8 mouse cellular contexts compared by ENCODE assay signal in genomic region chr19:24308305-24308705, GRCm38 (mm10). TPM values are rescaled to one million over a fixed set of nuclear protein-coding genes. Genes with fewer than 3 reads are reported as not detected.
DNase-seq lines count a peak whose midpoint lies in the region; ATAC-seq and TF ChIP-seq lines count a peak whose summit lies in the region.

No protein-coding gene starts in this region.

- no peaks in the 10 kb centered on the region for H3K27me3 ChIP-seq in hindbrain, embryonic 12.5 days
- H3K27me3 ChIP-seq in midbrain, embryonic 15.5 days (replicated peaks) = peaks cover 4% of the 10 kb centered on the region; the same call in 1 of the 2 replicates

- no peak overlapping the region for H3K4me2 ChIP-seq in hindbrain, embryonic 12.5 days (replicated peaks)
- no peak overlapping the region for H3K4me2 ChIP-seq in midbrain, embryonic 15.5 days

- peak overlapping the region; percentile 75 for H3K27ac ChIP-seq in hindbrain, embryonic 12.5 days
- H3K27ac ChIP-seq in left cerebral cortex, adult 2 months = peak overlapping the region; percentile 70
- H3K27ac ChIP-seq in midbrain, embryonic 15.5 days = peak overlapping the region; percentile 53

- no peaks in the 10 kb centered on the region for H3K9me3 ChIP-seq in hindbrain, embryonic 12.5 days (replicated peaks)
- no peaks in the 10 kb centered on the region for H3K9me3 ChIP-seq in midbrain, embryonic 15.5 days

- 1% methylated on average over 5 of the region's 5 CpGs for WGBS in hindbrain, embryonic 12.5 days
- 3% methylated on average over 5 of the region's 5 CpGs for WGBS in midbrain, embryonic 15.5 days

- no peak overlapping the region for H3K9ac ChIP-seq in hindbrain, embryonic 12.5 days
- H3K9ac ChIP-seq in midbrain, embryonic 15.5 days = no peak overlapping the region

- TF ChIP-seq CTCF in left cerebral cortex, adult 2 months (IDR thresholded peaks at IDR 0.05) = no peak

- intact Hi-C loops in left cerebral cortex, adult 2 months (cut with DNase I) = no loop called here

- peaks cover 18% of the 10 kb centered on the region for H3K4me1 ChIP-seq in hindbrain, embryonic 12.5 days
- peaks cover 17% of the 10 kb centered on the region for H3K4me1 ChIP-seq in midbrain, embryonic 15.5 days

- H3K36me3 ChIP-seq in hindbrain, embryonic 12.5 days = no peaks in the 10 kb centered on the region
- no peaks in the 10 kb centered on the region for H3K36me3 ChIP-seq in midbrain, embryonic 15.5 days (replicated peaks)

- H3K4me3 ChIP-seq in hindbrain, embryonic 12.5 days = no peak overlapping the region
- no peak overlapping the region for H3K4me3 ChIP-seq in left cerebral cortex, adult 2 months
- H3K4me3 ChIP-seq in midbrain, embryonic 15.5 days = no peak overlapping the region

- peak; percentile 22; the same call in 1 of the 2 replicates for ATAC-seq in hindbrain, embryonic 12.5 days (ENCODE audit: low FRiP score)
- peak; percentile 58; the same call in 1 of the 2 replicates for ATAC-seq in midbrain, embryonic 15.5 days (replicated peaks)

- peak; percentile 36 for DNase-seq in retina, postnatal 1 day
- DNase-seq in retina, embryonic 14.5 days (ENCODE audit: low spot score) = no peak
- DNase-seq in frontal cortex, postnatal 14 days (ENCODE audit: low spot score in 2 of 2) = peak; percentile 29 to 31
- DNase-seq in left cerebral cortex, adult 2 months (ENCODE audit: extremely low spot score in 1 of 2, low spot score in 2 of 2) = peak; percentile 26 to 44
- DNase-seq in spleen, postnatal 14 days (ENCODE audit: low spot score in 2 of 2) = no peak
- DNase-seq in spleen, adult 12 weeks (ENCODE audit: low spot score) = no peak

RNA-seq across cellular contexts. Expression of gene Fxn, which starts 27.9 kb away (rescaled TPM):
- 36.3 and 44.6 TPM in 2 replicates for polyA plus RNA-seq in hindbrain, embryonic 12.5 days (2016; fragmentation: Nextera tagmentation; extraction: Ambion mirVana)
- total RNA-seq in left cerebral cortex, adult 2 months (2021) = 1 to 10 TPM; 5.9 to 8.1 TPM
- 38.1 and 40.9 TPM in 2 replicates for polyA plus RNA-seq in midbrain, embryonic 15.5 days (2015; fragmentation: Nextera tagmentation; extraction: Ambion mirVana)

Comparison
In these comparisons a context has a peak if more than half of its experiments do, and no peak if none do; other contexts are left out.
1. DNase-seq: peak in retina, postnatal 1 day (single experiment), frontal cortex, postnatal 14 days (2 of 2) and left cerebral cortex, adult 2 months (2 of 2); none in retina, embryonic 14.5 days (single experiment), spleen, postnatal 14 days (0 of 2) and spleen, adult 12 weeks (single experiment).
2. Peak in every context shown above with its lines, with median percentiles within 50 percentile points of each other: H3K27ac ChIP-seq.